Mouse (Mus musculus) midbrain, embryonic 12.5 days (tissue): ENCODE measurements around the gene Lrrc51. TPM values are rescaled to one million over a fixed set of nuclear protein-coding genes. Genes with fewer than 3 reads are reported as not detected.
A peak's percentile ranks its signal among the peaks of the same experiment; 100 is the strongest.

Source experiments
- ATAC-seq: fragments of 200-750 bp; cut with Nextera tagmentation; 2 replicates; pipeline ENCODE4 v1.8.0; 2017; ENCODE audit warnings: low read depth, moderate TSS enrichment, moderate library complexity; ENCODE audit not compliant: low FRiP score
- H3K27ac ChIP-seq: fragments of 300-500 bp; sonication (generic); replicated peaks from 2 replicates; pipeline ENCODE4 v1.5.1; 2016; ENCODE audit warnings: mild to moderate bottlenecking
- H3K27me3 ChIP-seq: fragments of 300-500 bp; sonication (generic); 2 replicates; pipeline ENCODE4 v1.6.1; 2016; ENCODE audit warnings: mild to moderate bottlenecking
- H3K36me3 ChIP-seq: fragments of 300-500 bp; sonication (generic); 2 replicates; pipeline ENCODE4 v1.6.1; 2016
- H3K4me1 ChIP-seq: fragments of 300-500 bp; sonication (generic); 2 replicates; pipeline ENCODE4 v1.6.1; 2016
- H3K4me2 ChIP-seq: fragments of 300-500 bp; sonication (generic); replicated peaks from 2 replicates; pipeline ENCODE4 v1.6.1; 2016; ENCODE audit warnings: mild to moderate bottlenecking, moderate library complexity
- H3K4me3 ChIP-seq: fragments of 300-500 bp; sonication (generic); 2 replicates; pipeline ENCODE4 v1.5.1; 2016; ENCODE audit warnings: mild to moderate bottlenecking
- H3K9ac ChIP-seq: fragments of 300-500 bp; sonication (generic); replicated peaks from 2 replicates; pipeline ENCODE4 v1.6.1; 2016; ENCODE audit warnings: mild to moderate bottlenecking, moderate library complexity
- H3K9me3 ChIP-seq: fragments of 300-500 bp; sonication (generic); 2 replicates; pipeline ENCODE4 v1.6.1; 2016; ENCODE audit warnings: mild to moderate bottlenecking
- WGBS: fragments of 180-500 bp; shearing (Covaris S2); methylation state at CpG from one replicate; pipeline ENCODE4 v1.1.7; 2016; 5-methylcytosine and 5-hydroxymethylcytosine counted together
- polyA plus RNA-seq: library from polyadenylated mRNA; unstranded; fragments of >200 nt; fragmentation: Nextera tagmentation; extraction: Ambion mirVana; gene quantifications from 2 replicates; pipeline ENCODE4 v1.2.1, GENCODE M21; 2016

The Lrrc51 gene
- polyA plus RNA-seq, result 6.5 and 9.8 TPM in 2 replicates

DNA sequence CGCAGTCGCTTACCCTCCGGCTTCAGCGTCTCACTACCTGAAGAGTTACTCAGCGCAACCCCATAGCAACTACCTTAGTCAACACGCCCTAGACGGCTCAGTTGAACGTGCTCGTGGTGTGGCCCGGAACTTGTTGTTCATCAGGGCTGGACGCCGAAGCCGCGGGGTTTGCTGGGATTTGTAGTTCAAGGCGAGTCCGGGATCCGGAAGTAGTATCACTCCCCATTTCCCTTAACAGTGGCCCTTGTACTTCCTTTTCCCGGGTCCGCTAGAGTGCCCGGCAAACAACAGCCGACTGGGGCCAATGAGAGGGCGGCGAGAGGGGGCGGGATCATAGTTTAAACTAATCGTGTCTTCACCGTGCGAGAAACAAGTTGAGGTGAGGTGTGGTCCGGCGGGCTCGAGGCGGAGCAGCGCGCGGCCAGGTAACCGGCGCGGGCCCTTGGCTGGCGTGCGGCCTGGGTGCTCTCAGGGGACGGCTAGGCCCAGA lies at the start of gene Lrrc51, which contains the start of gene Numa1:
Lrrc51 (minus strand) TSS at position 145 of the 490 bp plus-strand sequence.
Numa1 (plus strand) TSS at position 361 of the 490 bp plus-strand sequence.
- under 1% methylated on average over 40 of the region's 40 CpGs for WGBS
- peaks cover 24% of the 10 kb centered on the region for H3K4me1 ChIP-seq
- H3K27me3 ChIP-seq, result no peaks in the 10 kb centered on the region
- H3K27ac ChIP-seq, result peak within 1 kb of the TSS; percentile 66
- H3K4me2 ChIP-seq, result peak within 1 kb of the TSS; percentile 79
- H3K36me3 ChIP-seq, result peaks cover 2% of the 10 kb centered on the region; the same call in 1 of the 2 replicates
- peak within 1 kb of the TSS; percentile 86 for H3K9ac ChIP-seq
- no peaks in the 10 kb centered on the region for H3K9me3 ChIP-seq
- peak within 1 kb of the TSS; percentile 92 for H3K4me3 ChIP-seq
- ATAC-seq, result peak; percentile 99

DNA sequence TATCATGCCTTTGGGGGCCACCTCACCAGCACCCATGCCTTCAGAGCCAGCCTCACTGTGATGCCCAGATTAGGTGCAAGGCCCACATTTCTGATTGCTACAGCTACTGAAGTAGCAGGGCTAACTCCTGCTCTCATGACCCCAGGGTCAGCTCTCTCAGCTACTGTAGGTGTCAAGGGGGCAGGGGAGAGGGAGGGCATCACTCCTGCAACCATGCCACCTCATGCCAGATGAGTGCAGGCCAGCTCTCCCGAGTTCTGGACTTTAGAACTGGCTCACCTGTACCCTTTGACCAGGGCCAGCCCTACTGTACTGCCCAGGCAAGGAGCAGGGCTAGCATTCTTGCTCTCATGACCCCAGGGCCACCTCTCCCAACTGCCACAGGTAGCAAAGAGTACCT lies 49.0 kb upstream of the Lrrc51 start:
- 79% methylated on average over 1 of the region's 1 CpGs for WGBS
- Histone ChIP-seq H3K27ac (no peak overlapping the region), H3K4me2 (no peak overlapping the region)

DNA sequence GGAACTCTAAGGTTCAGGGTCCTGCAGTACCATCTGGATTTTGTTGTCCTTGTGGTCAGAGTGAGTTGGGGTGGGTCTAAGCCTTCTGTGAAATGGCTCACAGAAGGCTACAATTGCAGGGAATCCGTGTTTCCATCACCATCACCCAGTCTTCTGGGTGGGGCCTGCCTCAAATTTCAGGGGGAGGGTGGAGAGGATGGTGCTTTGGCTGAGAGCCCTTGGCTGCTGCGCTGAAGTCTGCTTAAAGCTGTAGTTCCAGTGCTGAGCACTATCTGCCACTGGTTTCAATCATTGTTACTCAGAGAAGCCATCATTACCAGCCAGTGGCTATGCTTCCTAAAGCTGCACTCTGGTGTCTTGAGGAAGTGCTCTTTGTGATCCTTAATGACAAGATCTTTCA lies 40.8 kb upstream of the Lrrc51 start:
- Histone ChIP-seq H3K4me1 (peaks cover 38% of the 10 kb centered on the region), H3K27me3 (no peaks in the 10 kb centered on the region), H3K4me2 (no peak overlapping the region), H3K9ac (no peak overlapping the region), H3K36me3 (0 out of 2 replicates have a peak, but pooled peaks cover 10% of the 10 kb centered on the region), H3K4me3 (no peak overlapping the region), H3K9me3 (no peaks in the 10 kb centered on the region), H3K27ac (no peak overlapping the region)
- ATAC-seq, result no peak
- WGBS, result 76% methylated on average over 2 of the region's 2 CpGs

More for the DNA sequence above, 49.0 kb upstream of the Lrrc51 start:
- Histone ChIP-seq H3K4me3 (no peak overlapping the region), H3K9ac (no peak overlapping the region), H3K36me3 (peaks cover 42% of the 10 kb centered on the region), H3K27me3 (no peaks in the 10 kb centered on the region), H3K4me1 (no peaks in the 10 kb centered on the region), H3K9me3 (no peaks in the 10 kb centered on the region)
- ATAC-seq, result no peak

DNA sequence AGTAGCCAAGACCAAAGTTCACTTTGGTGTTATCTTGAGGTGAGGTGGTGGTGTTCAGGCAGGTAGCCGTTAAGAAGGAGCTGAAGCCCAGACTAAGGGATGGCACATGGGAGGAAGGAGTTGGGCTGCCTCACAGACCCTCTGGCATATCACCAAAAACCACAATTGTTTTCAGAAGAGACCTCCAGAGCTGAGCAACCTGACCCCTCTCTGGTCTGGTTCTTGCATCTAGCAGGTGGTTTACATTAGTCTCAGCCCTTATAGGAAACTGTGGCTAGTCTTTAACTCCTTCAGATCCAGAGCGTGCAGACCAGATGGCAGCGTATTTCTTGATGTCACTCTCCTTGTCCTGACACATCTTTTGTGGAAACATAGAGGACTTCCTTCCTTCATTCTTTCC lies 40.0 kb upstream of the Lrrc51 start:
- 88% methylated on average over 3 of the region's 3 CpGs for WGBS
- Histone ChIP-seq H3K4me1 (peaks cover 45% of the 10 kb centered on the region), H3K4me3 (no peak overlapping the region), H3K27me3 (no peaks in the 10 kb centered on the region), H3K4me2 (no peak overlapping the region), H3K9me3 (no peaks in the 10 kb centered on the region), H3K36me3 (0 out of 2 replicates have a peak, but pooled peaks cover 10% of the 10 kb centered on the region), H3K9ac (no peak overlapping the region), H3K27ac (no peak overlapping the region)
- ATAC-seq, result no peak

DNA sequence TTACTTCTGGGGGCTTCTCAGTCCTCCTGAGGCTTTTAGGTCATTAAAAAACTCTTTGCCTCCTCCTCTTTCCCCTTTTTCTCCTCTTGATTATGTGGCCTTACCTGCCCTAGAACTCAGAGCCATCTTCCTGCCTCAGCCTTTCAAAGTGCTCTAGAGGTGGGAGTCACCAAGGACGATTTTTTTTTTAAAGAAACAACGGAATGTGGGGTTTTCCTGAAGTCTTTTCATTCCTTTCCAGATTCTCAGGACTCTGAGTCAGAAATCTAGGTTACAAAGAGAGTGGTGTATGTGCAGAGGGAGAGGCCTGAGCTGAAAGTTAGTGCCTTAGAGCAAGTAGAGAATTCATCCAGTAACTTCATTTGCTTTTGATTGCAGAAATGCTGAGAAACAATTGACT lies 38.0 kb upstream of the Lrrc51 start:
- 49% methylated on average over 2 of the region's 2 CpGs for WGBS
- peak overlapping the region; percentile 71 for H3K4me2 ChIP-seq
- H3K27me3 ChIP-seq, result no peaks in the 10 kb centered on the region
- peak overlapping the region; percentile 66 for H3K4me3 ChIP-seq
- peak overlapping the region; percentile 87 for H3K9ac ChIP-seq
- H3K9me3 ChIP-seq, result no peaks in the 10 kb centered on the region
- peaks cover 50% of the 10 kb centered on the region for H3K4me1 ChIP-seq
- peak overlapping the region; percentile 100 for H3K27ac ChIP-seq
- ATAC-seq, result no peak
- H3K36me3 ChIP-seq, result 0 out of 2 replicates have a peak, but pooled peaks cover 1% of the 10 kb centered on the region

DNA sequence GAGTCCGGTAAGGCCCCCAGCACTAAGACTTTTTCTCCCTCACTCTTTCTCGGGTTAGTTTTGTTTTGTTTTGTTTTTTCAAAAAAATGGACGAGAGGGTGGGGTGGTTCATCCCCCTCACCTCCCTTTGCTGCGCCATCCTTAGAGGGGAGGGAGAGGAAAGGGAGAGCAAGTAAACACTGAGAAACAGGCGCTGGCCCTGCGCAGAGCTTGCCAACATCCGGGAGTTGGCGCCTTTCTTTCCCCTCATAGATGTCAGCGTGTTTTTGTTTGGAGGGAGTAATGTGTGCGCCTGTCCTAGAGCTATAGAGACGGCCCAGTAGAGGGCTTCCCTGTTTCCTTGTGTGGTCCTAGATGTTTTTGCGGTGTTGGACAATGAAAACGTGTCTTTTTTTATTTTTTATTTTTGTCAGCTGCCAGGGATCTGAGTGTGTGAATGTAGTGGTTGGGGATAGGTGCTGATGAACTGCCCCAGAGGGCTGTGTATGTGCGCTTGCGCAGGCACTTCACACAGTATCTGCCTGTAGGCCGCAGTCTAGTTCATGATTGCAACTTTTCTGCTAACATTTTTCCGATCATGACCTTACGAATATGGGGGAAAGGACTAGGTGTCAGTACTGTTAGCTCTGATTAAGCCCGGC lies 37.2 kb upstream of the Lrrc51 start:
- H3K4me2 ChIP-seq, result peak overlapping the region; percentile 71
- H3K9ac ChIP-seq, result peak overlapping the region; percentile 87
- ATAC-seq, result peak; percentile 59
- peaks cover 50% of the 10 kb centered on the region for H3K4me1 ChIP-seq
- 6% methylated on average over 19 of the region's 19 CpGs for WGBS
- peak overlapping the region; percentile 100 for H3K27ac ChIP-seq
- H3K36me3 ChIP-seq, result no peaks in the 10 kb centered on the region
- no peaks in the 10 kb centered on the region for H3K9me3 ChIP-seq
- peak overlapping the region; percentile 66 for H3K4me3 ChIP-seq
- H3K27me3 ChIP-seq, result no peaks in the 10 kb centered on the region

DNA sequence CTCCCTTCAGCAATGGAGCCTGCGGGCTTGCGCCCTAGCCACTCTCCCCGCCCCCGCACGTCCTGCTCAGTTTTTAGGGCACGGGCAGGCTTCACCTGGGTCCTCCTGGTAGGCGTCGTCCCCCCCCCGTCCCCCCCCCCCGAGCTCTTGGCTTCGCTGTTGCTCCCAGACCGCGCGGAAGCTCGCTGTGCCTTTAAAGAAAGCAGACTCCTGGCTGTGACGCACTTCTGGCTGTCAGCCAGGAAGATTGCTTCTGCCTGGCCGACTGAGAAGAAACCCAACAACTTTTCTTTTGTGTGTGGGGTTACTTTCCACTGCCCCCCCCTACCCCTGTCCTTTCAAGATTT lies 36.7 kb upstream of the Lrrc51 start:
- H3K36me3 ChIP-seq, result no peaks in the 10 kb centered on the region
- peak; percentile 69 for ATAC-seq
- H3K27ac ChIP-seq, result peak overlapping the region; percentile 100
- H3K27me3 ChIP-seq, result no peaks in the 10 kb centered on the region
- H3K4me3 ChIP-seq, result peak overlapping the region; percentile 66
- H3K4me2 ChIP-seq, result peak overlapping the region; percentile 71
- WGBS, result 0% methylated on average over 8 of the region's 17 CpGs
- peak overlapping the region; percentile 87 for H3K9ac ChIP-seq
- H3K9me3 ChIP-seq, result no peaks in the 10 kb centered on the region
- peaks cover 50% of the 10 kb centered on the region for H3K4me1 ChIP-seq

DNA sequence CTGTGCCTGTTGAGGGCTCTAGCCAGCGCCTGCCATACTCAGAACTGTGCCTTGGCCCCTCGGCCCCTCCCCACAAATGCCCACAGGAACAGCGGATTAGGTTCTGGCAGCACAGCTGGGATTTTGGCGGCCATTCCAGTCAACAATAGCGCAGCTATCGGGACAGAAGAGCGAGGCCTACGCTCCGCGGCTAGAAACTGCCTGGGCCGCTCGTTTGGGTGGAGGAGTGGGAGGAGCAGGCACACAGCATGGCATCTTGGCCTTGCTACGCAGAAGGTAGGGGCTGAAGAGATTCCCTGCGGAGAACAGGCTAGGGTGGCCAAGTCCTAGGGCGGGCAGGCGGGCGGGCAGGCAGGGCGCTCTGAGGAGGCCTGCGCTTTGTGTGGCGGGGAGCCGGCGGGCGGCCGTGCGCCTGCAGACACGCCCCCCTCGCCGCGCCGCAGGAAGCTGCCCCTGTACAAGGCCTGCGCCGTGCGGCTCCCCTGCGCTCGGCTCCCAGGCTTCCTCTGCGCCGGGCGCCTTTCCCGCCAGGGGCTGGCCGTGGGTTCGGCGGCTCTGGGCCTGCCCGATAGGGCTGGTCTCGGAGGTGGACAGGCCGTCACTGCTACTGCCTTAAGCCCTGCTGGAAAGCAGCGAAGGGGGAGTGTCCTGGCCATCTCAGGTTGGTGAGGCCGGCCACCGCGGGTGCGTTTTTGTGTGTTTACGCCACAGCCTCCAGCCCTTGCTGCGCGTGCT lies 36.2 kb upstream of the Lrrc51 start:
- H3K9me3 ChIP-seq, result no peaks in the 10 kb centered on the region
- peak overlapping the region; percentile 71 for H3K4me2 ChIP-seq
- peak overlapping the region; percentile 66 for H3K4me3 ChIP-seq
- H3K9ac ChIP-seq, result peak overlapping the region; percentile 87
- peak; percentile 95 for ATAC-seq
- under 1% methylated on average over 45 of the region's 53 CpGs for WGBS
- H3K4me1 ChIP-seq, result peaks cover 50% of the 10 kb centered on the region
- peak overlapping the region; percentile 100 for H3K27ac ChIP-seq
- no peaks in the 10 kb centered on the region for H3K36me3 ChIP-seq
- no peaks in the 10 kb centered on the region for H3K27me3 ChIP-seq

DNA sequence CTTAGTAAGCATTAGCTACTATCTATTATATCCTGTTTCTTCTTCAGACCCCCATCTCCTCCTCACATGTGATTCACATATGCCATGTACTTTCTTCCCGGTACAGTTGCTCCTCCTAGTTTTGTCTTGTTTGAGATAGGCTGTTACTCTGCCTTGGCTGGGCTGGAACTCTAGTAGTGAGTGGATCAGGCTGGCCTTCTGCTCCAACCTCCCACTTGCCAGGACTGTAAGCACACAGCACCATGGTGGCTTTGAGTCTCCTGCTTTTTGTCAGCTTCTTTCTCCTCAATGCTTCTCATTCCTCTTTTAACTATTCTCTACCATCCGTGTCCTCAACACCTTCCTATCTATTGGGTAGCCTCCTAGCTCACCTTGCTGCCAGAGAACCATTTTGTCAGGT lies 35.1 kb upstream of the Lrrc51 start:
- Histone ChIP-seq H3K27me3 (no peaks in the 10 kb centered on the region), H3K36me3 (no peaks in the 10 kb centered on the region), H3K27ac (peak overlapping the region; percentile 100), H3K4me2 (peak overlapping the region; percentile 71), H3K4me1 (peaks cover 42% of the 10 kb centered on the region), H3K9ac (peak overlapping the region; percentile 39; the same call in 1 of the 2 replicates), H3K4me3 (no peak overlapping the region), H3K9me3 (no peaks in the 10 kb centered on the region)
- 73% methylated on average over 2 of the region's 2 CpGs for WGBS
- ATAC-seq, result no peak

DNA sequence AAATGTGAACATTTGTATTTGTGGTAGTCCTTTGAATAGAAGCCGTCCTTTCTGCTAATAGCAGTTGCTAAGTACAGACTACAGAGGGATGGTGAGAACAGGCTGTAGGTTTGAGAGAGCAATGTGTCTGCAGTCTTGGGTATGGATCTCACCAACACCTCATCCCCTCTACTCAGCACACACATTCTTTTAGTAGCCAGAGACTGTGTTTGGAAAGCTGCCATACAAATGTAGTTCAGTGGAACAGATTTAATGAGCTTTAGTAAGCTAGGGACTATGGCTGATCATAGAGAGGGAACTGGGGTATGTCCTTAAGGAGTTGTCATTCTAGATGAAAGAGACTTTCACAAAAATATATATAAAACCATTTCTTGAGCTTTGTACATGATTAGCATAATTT lies 33.6 kb upstream of the Lrrc51 start:
- Histone ChIP-seq H3K4me3 (no peak overlapping the region), H3K36me3 (no peaks in the 10 kb centered on the region), H3K9ac (no peak overlapping the region), H3K4me1 (peaks cover 28% of the 10 kb centered on the region), H3K9me3 (no peaks in the 10 kb centered on the region), H3K4me2 (no peak overlapping the region), H3K27me3 (no peaks in the 10 kb centered on the region), H3K27ac (no peak overlapping the region)
- WGBS, result 100% methylated on average over 1 of the region's 1 CpGs
- ATAC-seq, result no peak

DNA sequence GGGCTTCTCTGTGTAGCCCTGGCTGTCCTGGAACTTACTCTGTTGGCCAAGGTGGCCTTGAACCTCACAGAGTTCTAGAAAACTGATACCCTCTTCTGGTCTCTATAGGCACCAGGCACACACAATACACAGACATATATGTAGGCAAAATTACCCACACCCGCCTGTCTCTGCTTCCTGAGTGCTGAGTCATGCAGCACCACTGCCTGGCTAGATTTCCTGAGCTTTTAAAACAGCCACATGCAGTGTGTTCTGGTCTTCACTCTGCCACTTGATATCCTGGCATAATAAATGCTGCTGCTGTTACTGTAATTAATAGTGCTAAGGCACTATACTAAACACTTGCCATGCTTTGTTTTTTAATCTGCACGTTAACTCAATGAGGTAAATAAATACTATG lies 31.9 kb upstream of the Lrrc51 start:
- H3K27me3 ChIP-seq, result no peaks in the 10 kb centered on the region

DNA sequence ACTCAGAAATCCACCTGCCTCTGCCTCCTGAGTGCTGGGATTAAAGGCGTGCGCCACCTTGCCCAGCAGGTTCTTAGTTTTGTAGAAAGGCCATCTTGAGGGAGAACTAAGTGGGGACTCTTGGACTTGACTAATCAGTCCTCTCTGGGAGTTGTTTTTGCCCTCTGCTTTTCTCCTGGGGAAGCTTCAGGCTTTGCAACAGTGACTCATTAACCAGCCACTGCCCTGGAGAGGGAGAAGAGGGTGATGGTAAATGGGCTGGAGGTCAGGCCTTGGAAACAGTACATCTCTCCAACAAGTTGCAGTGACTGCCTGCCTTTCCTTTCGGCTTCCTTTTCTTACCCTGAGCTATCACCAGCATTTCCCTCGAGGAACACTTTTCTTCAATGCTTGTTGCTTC lies 30.9 kb upstream of the Lrrc51 start:
- H3K9ac ChIP-seq, result no peak overlapping the region
- 91% methylated on average over 4 of the region's 4 CpGs for WGBS
- H3K27me3 ChIP-seq, result no peaks in the 10 kb centered on the region
- no peak for ATAC-seq
- H3K4me2 ChIP-seq, result no peak overlapping the region
- H3K27ac ChIP-seq, result no peak overlapping the region
- H3K4me1 ChIP-seq, result peaks cover 12% of the 10 kb centered on the region
- H3K9me3 ChIP-seq, result no peaks in the 10 kb centered on the region
- no peak overlapping the region for H3K4me3 ChIP-seq
- H3K36me3 ChIP-seq, result no peaks in the 10 kb centered on the region

More for the DNA sequence above, 31.9 kb upstream of the Lrrc51 start:
- no peak overlapping the region for H3K4me2 ChIP-seq
- H3K4me1 ChIP-seq, result peaks cover 14% of the 10 kb centered on the region
- H3K27ac ChIP-seq, result no peak overlapping the region
- H3K9ac ChIP-seq, result no peak overlapping the region
- H3K36me3 ChIP-seq, result no peaks in the 10 kb centered on the region
- H3K4me3 ChIP-seq, result no peak overlapping the region
- H3K9me3 ChIP-seq, result no peaks in the 10 kb centered on the region
- 82% methylated on average over 2 of the region's 2 CpGs for WGBS
- ATAC-seq, result no peak
